Mouse (Mus musculus): ENCODE measurements around the gene Atf4. TPM values are rescaled to one million over a fixed set of nuclear protein-coding genes. Genes with fewer than 3 reads are reported as not detected.

The Atf4 gene
- total RNA-seq (2021): 100 to 1,000 TPM; 104 to 111 TPM

DNA sequence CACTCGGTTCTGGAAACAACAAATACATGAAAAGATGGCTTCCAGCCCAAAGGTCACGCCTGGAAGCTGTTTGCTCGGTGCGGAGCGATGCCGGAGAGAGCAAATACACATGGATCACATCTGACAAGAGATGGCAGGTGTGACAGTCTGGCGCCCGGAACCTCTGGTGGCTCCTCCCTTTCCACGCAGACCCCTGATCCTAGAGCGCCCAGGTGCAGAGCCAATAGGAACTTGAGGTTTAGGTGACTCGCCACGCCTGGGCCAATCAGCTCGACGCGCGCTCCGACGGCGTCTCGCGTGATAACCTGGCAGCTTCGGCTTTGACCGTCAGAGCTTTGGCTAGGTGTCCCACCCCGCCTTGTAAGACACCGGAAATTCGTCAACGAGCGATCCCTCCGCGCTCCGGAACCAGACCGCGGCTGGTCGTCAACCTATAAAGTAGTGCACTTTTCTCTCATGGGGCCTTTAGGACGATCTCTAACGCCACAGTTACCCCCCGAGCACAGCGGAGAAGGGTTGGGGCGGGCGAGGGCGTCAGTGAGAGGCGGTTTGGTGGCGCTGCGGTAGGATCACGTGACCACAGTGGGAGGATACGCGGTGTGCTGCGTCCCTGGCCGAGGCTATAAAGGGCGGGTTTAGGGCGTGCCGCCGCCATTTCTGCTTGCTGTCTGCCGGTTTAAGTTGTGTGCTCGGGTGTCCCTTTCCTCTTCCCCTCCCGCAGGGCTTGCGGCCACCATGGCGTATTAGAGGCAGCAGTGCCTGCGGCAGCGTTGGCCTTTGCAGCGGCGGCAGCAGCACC is at the start of gene Atf4:
Gene Atf4, plus strand, starts transcription at position 338 of the 799 bp plus-strand sequence.
- intact Hi-C loops (cut with DNase I): loop anchor here (2.0 kb wide), 1 partner anchor 20 kb away; the partner anchor contains the start of genes AC140267.1 and Mief1
- DNase-seq (ENCODE audit: low spot score in 2 of 2): peak; percentile 98 to 100

DNA sequence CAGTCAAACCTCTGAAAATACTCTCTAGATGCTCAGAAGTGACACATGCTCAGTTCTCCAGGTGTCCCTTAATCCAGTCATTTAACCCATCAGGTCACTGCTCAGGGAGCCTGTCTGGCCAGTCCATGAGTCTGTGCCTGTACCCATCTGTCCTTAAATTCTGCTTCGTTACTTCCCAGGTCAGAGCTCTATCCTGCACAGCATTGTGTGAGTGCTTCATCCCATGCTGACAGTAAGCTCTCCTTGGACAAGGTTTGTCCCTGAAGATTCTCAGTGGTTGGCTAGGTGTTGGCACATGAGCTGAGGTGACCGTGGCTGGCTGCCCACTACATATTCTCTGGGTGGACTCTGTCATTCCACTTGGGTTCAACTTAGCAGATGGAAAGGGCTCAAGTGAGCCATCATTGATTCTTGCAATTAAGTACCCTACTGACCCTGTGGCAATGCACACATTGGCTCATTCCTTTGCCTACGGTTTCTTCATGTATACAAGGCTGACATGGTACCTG is 48.9 kb upstream of the Atf4 start:
- no peak for DNase-seq (ENCODE audit: low spot score in 2 of 2)
- intact Hi-C loops (cut with DNase I): no loop called here

DNA sequence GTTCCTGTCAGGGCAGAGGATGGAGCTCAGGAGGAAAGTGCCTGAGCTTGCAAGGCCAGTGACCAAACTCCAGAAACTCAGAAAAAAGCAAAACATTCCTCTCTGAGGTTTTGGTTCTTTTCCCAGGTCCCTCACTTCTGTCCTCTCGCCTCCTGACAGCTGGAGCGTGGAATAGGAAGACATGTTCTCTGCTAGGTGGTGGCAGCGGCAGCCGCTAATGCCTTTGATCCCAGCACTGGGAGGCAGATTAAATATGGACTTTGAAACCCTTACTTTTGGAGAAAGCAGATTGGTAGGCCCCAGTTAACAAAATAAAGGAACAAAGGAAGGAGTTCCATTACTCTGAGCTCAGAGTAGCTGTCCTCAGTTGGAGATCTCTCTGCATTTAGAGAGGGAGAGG is 46.5 kb upstream of the Atf4 start:
- DNase-seq (ENCODE audit: low spot score in 2 of 2): no peak
- intact Hi-C loops (cut with DNase I): no loop called here

DNA sequence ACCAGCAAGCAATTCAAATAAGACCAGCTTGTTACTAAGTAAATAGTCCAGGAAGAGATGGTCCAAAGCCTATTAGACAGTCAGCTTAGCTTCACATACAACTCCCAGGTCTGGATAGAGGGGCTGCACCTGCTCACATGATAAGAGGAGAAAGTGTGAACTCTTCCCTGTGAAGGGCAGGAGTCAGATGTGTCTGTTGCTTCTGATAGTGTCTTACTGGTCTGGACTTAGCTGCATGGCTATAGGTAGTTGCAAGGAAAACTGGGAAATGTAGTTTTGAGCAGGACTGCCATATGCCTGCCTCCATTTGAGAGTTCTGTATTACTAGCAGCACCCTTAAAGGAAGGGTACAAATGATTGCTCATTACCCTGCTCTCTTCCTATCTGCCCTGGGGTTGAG is 41.3 kb upstream of the Atf4 start:
- DNase-seq (ENCODE audit: low spot score in 2 of 2): no peak
- intact Hi-C loops (cut with DNase I): no loop called here

DNA sequence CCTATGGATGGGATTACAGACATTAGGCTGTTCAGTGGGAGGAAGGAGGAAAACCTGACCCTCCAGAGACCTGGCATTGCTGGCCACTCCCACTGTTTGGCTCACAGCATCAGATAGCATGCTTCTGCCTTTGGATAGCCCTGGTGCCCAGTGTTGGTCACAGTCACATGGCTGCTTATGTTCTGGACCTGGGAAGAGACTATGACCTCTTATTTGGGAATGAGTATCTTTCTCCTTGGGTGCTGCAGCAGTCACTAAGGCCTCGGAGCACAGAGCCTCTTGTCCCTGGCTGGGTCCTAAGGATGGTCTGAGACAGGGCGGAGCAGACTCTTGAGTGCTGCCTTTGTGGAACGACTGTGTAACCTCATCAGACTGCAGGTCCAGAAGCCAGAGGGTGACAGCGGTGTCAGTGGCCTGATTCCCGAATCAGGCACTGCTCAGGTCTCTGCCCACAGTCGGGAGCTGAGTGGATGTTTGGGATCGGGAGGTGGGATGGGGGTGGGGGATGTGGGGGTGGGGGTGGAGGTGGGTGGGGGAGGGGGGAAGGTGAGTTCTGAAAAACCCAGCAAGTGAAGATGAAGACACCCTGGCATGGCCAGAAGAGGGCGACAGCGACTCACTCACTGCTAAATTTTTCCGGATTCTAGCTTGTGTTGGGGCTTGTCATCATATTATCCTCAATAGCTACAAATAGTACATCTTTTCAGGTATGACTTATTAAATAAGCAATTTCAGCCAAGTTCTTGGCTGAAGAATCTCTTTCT is 39.1 kb upstream of the Atf4 start:
- intact Hi-C loops (cut with DNase I): loop anchor here (5.0 kb wide), 1 partner anchor 39 kb away; no protein-coding TSS in a partner anchor
- peak in 1 of 2 experiments; percentile 37 for DNase-seq (ENCODE audit: low spot score in 2 of 2)

DNA sequence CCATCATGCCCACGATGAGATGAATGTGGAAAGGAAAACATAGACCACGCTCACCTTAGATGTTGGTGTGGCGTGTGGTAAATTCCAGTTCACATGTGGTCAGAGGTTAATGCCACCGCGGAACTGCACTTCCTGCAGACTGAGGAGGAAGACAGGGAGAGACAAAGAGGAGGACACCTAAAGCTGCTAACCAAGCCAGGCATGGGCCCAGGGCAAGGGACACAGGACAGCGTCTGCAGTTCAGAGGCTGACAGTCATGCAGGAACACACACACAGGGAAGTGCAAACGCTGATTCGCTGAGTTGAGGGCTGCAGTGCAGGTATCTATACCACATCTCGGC is 38.5 kb upstream of the Atf4 start:
- DNase-seq (ENCODE audit: low spot score in 2 of 2): no peak
- intact Hi-C loops (cut with DNase I): loop anchor here (5.0 kb wide), 1 partner anchor 39 kb away; no protein-coding TSS in a partner anchor

DNA sequence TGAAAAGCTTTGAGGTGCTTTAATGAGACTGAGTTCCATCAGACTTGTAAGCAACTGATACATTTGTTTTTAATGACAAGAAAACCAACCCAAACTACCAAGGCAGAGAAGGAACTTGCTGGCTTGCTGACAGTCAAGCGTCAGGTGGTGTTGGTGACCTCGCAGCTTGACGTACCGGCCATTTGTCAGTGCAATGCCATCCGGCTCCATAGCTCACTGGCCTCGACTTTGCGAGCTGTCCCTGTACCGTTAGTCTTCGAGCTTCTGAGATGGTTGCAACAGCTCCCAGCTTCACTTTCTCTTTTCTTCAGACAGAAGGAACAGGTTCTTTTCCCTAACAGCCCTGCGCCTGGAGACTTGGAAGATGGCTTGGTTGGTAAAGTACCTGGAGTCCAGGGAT is 37.5 kb upstream of the Atf4 start:
- intact Hi-C loops (cut with DNase I): loop anchor here (5.0 kb wide), 1 partner anchor 40 kb away; no protein-coding TSS in a partner anchor
- DNase-seq (ENCODE audit: low spot score in 2 of 2): no peak

DNA sequence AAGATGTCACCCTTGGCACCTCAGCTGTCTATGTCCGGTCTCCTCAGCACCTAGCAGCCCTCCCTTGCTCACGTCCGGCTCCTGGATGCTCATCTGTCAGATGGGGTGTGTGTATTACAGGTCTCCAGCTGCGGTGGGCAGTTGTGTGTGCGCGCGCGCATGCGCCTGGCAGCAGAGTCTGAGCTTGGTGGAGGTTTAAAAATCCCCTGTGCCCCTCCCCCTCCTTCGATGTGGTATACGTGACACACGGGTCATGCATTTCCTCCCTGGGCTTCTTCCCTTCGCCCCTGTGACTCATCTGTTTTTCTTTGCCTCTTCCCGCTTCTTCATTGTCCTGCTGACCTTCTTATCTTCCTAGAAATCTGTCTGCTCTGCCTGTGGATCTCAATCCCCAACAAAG is 35.8 kb upstream of the Atf4 start:
- intact Hi-C loops (cut with DNase I): loop anchor here (5.0 kb wide), 1 partner anchor 42 kb away; no protein-coding TSS in a partner anchor
- no peak for DNase-seq (ENCODE audit: low spot score in 2 of 2)

DNA sequence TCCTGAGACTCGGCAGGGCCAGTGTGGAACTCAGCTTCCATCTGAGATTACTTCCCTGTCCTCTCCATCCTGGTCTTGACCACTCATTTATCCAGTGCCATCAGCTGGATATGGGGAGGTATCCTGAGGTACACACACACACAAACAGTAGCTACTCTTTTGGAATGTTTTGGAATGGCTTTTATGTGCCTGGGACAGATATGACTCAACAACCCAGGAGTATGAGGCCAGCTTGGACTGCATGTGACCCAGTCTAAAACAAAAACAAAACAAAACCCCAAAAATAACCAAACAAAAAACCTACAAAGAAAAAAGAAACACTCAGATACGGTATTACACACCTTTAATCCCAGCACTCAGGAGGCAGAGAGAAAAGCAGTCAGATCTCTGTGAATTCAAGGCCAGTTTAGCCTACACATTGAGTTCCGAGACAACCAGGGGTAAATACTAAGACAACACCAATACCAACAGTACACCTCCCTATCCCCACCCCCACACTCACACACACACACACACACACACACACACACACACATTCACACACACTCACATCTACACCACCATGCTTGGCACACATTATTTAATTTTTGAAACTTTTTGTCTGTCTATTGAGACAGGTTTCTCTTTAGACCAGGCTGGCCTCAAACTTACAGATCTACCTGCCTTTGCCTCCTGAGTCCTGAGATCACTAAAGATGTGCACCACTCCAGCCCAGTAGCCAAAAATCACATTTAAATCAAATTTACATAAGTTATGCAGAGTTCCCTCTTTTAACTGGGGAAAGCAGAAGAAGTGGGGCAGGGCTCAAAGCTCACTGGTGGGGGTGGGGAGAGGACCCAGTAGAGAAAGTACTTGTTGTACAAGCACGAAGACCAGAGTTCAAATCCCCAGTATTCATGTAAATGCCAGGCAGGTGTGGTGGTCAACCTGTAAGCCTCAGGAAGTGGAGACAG is 35.0 kb upstream of the Atf4 start:
- DNase-seq (ENCODE audit: low spot score in 2 of 2): no peak
- intact Hi-C loops (cut with DNase I): loop anchor here (5.0 to 10.0 kb wide), 2 partner anchors 43 to 285 kb away; no protein-coding TSS in a partner anchor

DNA sequence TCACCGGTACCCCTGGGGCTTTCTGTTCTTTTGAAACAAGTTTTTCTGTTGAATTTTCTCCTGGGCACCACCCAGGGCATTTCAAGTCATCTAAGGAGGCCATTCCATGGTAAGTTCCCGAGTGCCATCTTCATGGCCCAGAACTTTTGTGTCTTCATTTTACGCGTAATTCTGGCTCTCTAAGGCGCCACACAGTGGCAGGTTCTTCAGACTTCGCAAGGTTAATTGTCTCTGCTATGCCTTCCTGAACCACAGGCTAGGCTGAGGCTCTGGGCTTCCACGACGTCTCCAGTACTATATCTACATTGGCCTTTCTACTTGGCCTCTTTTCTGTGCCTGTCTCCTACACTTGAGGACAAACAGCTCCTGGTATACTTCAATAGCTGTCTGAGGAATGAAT is 34.0 kb upstream of the Atf4 start:
- no peak for DNase-seq (ENCODE audit: low spot score in 2 of 2)
- intact Hi-C loops (cut with DNase I): loop anchor here (10.0 kb wide), 1 partner anchor 286 kb away; no protein-coding TSS in a partner anchor

DNA sequence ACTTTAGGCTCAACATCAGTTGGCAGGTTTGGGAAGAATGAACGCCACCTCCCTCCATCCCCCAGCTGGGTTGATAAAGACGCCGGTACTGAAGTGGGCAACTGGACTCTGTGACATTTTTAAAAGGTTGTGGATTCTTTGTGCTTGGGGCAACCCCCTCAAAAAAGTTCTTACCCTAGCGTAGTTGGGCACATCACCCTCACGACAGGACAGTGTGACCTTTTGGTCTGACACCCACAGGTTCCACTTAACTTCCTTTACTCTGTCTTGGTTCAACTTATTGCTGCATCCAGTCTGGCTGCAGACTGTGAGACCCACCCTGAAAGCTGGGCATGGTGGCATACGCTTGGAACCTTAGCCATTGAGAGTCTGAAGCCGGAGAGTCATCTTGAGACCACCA is 31.2 kb upstream of the Atf4 start:
- no peak for DNase-seq (ENCODE audit: low spot score in 2 of 2)
- intact Hi-C loops (cut with DNase I): loop anchor here (10.0 kb wide), 1 partner anchor 289 kb away; no protein-coding TSS in a partner anchor

DNA sequence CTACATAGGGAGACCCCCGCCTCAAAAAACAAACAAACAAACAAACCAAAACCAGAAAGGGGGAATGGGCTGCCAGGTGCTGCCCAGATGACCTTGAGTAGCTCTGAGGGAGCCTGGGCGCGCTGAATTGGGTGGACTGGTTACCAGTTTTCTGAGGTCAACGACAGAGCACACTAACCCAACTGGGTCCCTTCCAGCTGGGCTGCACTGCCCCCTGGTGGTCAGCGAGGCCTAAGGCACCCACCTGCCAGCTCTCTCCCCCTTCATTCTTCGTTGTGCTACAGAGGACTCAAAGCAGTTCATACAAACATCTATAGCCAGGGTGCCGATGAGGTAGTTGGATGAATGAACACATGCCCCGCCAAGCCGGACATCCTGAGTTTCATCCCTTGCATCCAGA is 29.8 kb upstream of the Atf4 start:
- intact Hi-C loops (cut with DNase I): loop anchor here (5.0 to 10.0 kb wide), 2 partner anchors 37 to 290 kb away; partner anchors contain the start of gene Rps19bp1
- DNase-seq (ENCODE audit: low spot score in 2 of 2): peak; percentile 31 to 35

DNA sequence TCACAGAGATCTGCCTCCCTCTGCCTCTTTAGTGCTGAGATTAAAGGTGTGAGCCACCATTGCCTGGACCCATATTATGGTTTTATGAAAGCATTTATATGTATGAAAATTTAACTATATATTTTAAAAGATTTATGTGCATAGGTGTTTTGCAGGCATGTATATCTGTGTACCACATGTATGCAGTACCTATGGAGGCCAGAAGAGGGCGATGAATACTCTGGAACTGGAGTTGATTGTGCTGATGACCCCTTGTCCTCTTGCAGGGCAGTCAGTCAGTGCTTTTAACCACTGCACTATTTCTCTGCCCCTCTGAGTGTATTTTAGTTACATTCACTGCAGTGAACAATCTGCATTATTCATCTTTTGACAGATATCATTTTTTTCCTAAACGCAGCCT is 29.2 kb upstream of the Atf4 start:
- intact Hi-C loops (cut with DNase I): loop anchor here (5.0 to 10.0 kb wide), 2 partner anchors 37 to 291 kb away; partner anchors contain the start of gene Rps19bp1
- DNase-seq (ENCODE audit: low spot score in 2 of 2): peak in 1 of 2 experiments; percentile 27

DNA sequence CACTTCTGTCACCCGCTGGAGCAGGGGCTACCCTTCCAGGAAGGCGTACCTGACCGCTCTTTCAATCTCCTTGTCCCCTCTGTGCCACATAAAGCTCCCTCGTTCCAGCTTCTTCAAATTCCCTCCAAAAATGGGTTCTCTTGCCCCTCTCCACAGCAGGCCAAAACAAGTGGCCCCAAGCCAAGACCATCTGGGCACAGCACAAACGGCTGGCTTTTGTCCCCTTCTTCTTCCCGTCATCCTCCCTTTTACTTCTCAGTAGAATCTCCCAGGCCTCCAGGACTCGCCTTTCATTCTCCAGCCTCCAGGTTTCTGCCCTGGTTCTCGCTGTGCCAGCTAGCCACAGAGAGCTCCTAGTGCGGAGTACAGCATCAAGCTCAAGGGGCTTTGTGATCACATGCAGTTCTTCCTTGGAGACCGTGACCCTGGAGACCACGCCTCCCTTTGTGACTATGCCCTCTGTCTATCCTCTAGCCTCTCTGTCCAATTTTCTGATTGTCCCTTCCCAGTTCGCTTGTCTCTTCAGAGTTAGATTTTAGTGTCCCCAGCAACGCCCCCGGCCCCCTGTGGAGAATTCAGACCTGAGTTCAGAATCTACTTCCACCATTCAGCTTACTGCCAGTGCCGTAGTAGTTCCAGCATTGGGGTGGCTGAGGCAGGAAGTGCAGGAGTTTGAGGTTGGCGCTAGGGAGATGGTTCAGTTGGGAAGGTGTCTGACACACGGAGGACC is 26.7 kb upstream of the Atf4 start:
- no peak for DNase-seq (ENCODE audit: low spot score in 2 of 2)
- intact Hi-C loops (cut with DNase I): loop anchor here (5.0 to 10.0 kb wide), 2 partner anchors 34 to 293 kb away; partner anchors contain the start of gene Rps19bp1

DNA sequence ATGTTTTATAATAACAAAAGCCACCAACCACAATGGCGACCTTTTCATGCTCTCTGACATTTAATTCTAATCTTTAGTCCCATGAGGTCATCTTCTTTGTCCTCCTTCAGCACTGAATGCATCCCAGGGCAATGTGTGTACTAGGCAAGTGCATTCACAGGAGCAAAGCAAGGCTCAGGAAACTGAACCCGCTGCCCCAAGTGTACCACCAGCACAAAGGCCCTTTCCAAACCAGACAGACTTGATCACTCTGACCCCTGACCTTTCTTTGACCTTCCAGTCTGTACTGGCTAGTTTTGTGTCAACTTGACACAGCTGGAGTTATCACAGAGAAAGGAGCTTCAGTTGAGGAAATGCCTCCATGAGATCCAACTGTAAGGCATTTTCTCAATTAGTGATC is 22.7 kb upstream of the Atf4 start:
- intact Hi-C loops (cut with DNase I): loop anchor here (5.0 kb wide), 1 partner anchor 100 kb away; the partner anchor contains the start of gene Tab1
- no peak for DNase-seq (ENCODE audit: low spot score in 2 of 2)

DNA sequence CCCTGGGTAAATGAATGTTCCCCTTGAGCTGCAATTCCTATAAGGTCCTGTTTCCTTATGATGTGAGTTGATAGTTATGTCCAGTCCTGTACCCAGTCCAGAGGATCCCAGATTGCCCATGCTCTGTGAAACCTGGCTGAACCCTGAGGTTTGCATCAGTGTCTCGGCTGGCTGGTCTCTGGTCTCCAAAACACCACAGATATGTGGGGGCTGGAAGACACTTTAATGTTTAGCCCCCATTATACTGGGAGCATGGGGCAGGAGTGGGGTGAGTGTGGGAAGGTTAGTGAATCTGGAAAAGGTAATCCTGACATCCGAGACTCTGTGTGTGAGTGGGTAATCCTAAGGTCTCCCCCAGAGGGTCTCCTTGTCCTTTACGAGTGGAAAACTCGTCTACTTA is 21.9 kb upstream of the Atf4 start:
- intact Hi-C loops (cut with DNase I): loop anchor here (5.0 kb wide), 1 partner anchor 101 kb away; the partner anchor contains the start of gene Tab1
- no peak for DNase-seq (ENCODE audit: low spot score in 2 of 2)

DNA sequence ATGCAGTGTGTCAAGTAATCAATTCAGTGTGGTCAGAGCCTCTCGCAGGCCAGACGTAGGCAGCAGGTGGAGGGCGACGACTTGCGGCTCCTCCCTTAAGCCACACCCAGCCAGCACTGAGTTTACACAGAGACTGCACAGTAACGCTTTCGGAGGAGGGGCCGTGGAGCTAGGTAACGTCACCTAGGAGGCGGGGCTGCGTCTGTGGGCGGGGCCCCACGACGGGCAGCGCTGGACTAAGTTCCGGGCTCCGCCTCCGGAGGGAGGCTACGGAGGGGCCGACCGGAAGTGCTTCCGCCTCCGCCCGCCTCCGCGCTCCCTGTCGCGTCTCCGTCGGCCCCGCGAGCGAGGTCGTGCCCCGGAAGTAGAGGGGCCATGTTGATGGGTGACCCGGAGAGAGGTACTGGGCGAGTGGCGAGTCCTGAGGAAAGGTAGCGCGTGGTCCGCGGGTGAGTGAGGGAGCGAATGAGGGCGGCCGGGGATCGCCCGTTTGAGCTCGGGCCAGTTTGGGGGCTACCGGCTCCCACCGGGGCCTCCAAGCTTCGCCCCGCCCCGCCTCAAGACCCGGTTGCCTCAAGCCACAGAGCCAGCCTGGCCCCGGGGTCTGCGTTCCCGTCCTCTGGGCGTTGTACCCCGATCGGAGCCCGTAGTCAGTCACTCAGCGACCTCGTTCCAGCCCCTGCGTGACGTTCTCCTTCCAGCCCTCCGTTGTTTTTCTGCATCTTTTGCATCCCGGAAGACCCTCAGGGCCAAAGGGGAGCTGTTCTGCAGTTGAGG is 21.1 kb upstream of the Atf4 start, which contains the start of gene Mief1:
Gene Mief1, plus strand, starts transcription at position 286 of the 777 bp plus-strand sequence.
- intact Hi-C loops (cut with DNase I): loop anchor here (2.0 to 5.0 kb wide), 2 partner anchors 21 to 102 kb away; partner anchors contain the start of genes Atf4 and Tab1

More for the DNA sequence above, 21.1 kb upstream of the Atf4 start, which contains the start of gene Mief1:
- peak; percentile 97 to 99 for DNase-seq (ENCODE audit: low spot score in 2 of 2)

Measured in left cerebral cortex, postnatal 25 days (tissue).